Mouse (Mus musculus) embryo, embryonic 10.5 days (tissue): ENCODE measurements around the gene Zfp704.

Experiments
- DNase-seq: peaks from one replicate; pipeline ENCODE4 v3.0.0-alpha.2; 2015; ENCODE audit warnings: low spot score

The Zfp704 gene

DNA sequence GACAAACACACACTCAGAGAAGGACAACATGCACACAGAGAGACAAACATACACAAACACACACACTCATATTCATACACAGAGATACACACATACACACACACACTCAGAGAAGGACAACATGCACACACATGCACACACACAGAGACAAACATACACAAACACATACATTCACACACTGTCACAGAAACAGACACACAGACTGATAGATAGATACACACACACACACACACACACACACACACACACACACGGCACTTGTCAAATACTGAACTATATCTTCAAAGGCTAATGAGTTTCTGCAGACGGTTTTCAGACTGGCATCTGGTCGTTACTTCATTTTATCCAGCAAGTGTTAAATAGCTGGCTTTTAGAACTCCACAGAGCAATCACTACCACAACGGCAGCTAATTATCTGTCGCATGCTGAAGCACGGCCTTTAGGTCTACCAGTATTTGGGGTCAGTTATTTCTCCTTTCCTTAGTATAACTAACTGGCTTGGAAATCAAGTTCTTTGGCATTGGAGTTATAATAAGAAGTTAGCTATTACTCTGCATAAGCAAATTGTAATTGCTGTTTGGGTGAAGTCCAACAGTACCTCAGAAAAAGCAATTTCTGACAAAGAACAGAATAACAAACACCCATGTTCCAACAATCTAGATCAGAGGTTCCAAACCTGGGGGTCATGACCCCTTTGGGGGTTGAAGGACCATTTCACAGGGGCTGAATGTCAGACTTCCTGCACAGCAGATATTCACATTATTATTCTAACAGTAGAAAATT lies 51.9 kb downstream of the Zfp704 start:
- DNase-seq, result no peak

DNA sequence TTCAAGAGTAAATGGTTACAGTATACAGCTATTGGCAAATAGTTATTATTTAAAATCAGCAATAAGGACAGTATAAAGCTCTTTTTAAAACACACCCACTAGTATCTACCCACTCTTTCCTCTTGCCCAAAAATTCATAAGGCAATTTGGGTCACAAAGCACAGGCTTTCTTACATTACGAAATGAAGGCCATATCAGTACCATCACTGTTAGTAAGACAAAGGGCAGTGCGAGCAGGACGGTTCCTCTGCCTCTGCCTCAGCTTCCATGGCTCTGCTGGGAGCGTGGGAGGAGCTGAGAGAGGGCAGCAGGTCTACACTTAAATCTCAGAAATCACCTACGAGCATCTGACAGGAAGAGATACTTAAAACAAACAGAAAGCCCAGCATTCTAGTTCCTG lies 53.7 kb downstream of the Zfp704 start:
- DNase-seq, result no peak

DNA sequence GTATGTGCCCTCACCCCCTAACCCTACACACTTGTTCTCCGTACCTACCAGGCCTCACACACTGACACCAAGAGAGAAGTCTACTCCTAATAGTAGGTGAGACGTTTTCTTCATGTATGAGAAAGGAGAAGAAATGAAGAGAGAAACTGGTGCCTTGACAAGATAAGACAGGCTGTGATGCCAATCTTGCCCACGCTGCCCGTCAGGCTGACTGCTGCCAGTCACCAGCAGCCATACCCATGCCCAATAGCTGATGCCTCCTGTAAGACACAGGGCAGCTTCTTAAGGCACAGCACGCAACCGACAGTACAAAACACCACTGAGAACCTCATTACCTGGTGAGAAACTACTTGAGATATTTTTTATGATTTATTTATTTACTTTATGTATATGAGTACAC lies 55.0 kb downstream of the Zfp704 start:
- no peak for DNase-seq

DNA sequence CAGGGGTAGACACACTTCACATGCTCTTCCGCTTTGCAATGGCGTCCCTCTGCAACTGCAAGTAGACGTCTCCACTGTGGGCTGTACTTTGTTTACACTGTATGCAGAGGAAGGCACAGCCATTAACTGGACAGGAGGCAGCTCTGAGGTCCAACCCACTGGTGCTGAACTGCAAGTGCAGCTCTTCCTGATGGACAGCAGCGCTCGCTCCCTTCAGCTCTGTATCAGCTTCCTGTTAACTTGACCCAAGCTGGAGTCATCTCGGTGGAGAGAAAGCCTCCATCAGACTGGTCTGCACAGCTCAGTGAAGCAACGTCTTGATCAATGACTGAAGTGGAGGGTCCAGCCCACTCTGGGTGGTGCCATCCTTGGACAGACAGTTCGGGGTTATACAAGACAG lies 57.6 kb downstream of the Zfp704 start:
- peak; percentile 36 for DNase-seq

DNA sequence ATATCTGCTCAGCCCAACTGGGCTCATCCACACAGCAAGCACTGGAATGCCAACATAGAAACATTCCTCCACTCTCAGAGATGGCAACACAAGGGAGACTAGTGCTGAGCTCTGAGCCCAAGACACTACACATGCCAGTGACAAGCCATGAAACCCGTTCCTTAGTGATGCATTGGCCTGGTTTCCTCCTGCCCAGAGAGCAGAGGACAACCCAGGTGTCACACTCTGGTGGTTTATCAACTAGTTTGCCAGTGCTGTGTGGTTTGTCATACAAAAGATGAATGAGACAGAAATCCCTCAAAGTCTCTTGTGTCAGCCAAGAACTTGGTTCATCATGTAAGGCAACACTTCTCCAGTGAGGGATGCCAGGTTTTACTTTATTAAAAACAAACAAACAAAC lies 59.0 kb downstream of the Zfp704 start:
- no peak for DNase-seq

DNA sequence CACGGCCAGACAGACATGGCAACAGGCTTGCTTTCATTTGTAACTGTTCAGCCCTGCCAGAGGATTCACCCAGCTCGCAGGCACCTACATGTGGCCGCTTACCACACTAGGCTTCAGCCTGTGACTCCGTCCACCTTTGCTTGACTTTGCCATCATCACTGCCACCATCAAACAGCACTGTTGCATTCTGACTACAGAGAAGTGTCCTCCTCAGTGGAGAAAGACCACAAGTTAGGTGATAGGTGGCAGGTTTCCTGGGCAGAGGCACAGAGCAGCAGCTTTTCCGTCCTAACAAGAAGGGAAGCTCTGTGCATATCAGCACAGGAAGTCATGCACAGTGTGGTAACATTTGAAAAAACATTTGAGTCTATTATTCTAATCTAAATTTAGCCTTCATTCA lies 60.1 kb downstream of the Zfp704 start:
- no peak for DNase-seq

DNA sequence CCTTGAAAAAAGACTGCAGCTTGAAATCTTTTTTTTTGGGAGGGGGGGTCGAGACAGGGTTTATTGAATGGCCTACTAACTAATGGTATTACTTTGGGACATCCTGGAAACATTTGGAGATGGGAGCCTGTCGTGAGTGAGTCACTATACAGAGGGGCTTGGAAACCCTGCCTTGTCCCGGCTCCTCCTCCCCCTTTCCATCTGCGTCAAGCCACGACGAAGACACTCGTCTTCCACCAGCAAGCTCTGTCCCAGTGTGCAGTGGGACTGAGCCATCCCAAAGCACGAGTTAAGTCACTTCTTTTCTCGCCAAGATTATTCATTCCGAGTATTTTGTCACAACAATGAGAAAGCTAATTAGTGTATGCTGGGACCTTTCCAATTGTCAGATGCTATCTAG lies 61.7 kb downstream of the Zfp704 start:
- no peak for DNase-seq

DNA sequence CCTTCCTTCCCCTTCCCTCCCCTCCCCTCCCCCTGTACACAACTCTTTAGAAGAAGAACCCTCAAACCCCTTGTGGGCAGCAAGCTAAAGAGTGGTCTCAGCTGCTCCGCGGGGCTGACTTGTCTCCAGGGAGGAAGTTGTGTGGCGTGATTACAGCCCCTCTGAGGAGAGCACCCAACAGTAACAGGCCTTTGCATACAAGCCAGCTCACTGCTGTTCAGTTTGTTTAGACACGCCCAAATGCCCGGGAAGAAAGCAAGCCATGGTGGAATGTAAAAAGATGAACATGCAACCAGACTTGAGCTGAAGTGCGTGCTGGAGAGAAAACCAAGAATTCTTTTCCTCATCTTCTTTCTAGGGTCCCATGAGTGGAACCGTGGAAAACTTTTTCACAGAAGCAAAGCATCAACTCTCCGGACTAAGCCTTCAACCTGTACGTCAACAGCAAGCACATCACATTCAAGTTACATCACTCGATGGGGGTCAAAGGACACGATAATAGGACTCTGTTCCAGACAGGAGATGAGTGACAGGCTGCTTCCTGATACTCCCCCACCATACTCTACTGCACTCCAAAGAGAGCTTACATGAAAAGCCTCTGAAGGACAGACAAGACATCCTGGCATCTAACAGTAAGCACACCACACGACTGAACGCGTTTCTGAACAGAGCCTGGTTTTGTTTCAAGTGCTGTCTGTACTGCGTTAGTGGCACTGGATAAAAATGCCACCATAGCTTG lies 62.8 kb downstream of the Zfp704 start:
- DNase-seq, result peak; percentile 45

DNA sequence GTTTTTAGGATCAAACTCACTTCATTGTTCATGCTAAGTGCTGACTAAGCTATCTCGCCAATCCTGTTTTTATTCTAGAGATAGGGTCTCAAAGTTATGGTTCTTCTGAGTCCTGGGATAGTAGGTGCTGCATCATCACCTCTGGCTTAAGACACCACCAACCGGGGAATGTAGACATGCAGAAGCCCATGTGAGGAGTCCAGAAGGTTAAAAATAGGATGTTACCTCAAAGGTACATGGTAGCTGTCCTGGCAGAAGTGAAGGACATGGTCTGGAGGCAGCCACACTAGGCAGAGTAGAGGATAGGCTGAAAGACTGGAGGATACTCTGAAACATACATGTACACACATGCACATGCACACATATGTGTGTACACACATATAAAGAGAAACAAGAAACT lies 65.5 kb downstream of the Zfp704 start:
- no peak for DNase-seq

DNA sequence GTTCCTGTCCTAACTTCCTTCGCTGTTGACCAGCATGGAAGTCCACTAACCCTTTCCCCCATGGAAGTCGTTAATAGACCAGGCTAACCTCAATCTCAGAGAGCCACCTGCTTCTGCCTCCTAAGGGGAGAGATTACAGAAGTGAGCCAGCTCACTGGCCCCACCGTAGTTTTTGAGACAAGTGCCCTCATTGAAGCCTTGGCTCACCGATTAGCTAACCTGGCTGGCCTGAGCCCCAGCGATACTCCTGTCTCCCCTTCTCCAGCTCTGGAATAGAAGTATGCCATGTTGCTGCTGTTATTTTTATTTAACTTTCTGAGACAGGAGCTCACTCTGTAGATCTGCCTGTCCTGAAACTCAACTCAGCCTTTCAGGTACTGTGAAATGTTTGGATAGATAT lies 66.0 kb downstream of the Zfp704 start:
- DNase-seq, result no peak

DNA sequence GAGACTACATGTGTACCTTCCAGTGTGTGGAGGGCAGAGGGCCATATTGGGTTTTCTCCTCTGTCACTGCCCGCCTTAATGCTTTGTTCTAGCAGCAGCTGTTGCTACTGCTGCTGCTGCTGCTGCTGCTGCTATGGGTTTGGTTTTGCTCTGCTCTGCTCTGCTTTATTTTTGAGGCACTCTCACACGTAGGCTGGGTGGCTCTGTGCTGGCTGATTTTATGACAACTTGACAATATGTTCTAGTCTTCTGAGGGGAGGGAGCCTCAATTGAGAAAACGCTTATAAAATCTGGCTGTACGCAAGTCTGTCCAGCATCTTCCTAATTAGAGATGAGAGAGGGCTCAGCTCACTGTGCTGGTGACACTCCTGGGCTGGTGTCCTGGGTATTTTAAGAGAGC lies 66.4 kb downstream of the Zfp704 start:
- no peak for DNase-seq

DNA sequence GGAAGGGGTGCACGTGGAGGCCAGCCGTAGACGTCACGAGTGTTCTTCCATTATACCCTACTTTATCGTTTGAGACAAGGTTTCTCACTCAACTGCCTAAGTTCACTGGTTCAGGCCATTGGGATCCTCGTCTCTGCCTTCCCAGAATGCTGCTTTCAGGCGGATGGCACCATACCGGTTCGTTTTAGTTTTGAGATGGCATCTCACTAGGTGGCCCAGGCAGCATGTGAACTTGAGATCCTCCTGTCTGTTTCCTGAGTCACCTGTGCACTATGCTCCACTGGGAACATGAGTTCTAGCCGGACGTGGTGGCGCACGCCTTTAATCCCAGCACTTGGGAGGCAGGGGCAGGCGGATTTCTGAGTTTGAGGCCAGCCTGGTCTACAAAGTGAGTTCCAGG lies 68.3 kb downstream of the Zfp704 start:
- DNase-seq, result no peak

DNA sequence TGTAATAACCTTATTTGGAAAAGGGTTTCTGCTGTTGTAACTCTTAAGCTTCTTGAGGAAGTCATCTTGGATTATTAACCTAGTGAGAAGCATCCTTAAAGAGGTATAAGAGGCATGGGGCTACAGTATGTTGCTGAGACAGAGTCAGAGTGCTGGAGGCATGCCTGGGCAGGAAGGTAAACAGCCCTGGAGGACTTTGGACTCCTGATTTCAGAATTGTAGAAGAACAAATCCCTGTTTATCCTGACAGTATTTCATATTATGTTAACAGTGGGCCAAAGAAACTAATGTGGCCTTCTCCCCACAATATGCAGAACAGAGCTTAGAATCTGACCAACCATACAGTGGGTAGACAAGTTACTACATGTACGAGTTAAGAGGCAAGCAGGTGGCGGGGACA lies 71.4 kb downstream of the Zfp704 start:
- DNase-seq, result no peak

DNA sequence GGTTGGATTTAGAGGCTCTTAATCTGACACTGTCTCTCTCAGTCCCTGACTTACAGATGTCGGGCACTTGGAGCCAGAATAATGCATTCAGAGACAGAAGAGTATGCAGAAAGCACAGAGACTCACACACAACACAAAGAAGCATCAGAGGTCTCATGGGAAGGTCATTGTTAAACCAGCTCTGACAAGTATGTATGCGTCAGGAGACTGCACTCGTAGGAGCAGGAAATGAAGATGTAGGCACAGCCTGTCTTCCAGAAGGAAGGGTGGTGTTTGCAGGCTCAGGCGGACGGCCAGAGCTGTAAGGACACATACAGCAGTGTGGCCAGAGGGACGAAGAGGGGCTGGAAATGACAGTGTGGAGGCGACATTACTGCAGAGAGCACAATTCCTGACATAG lies 72.0 kb downstream of the Zfp704 start:
- no peak for DNase-seq

DNA sequence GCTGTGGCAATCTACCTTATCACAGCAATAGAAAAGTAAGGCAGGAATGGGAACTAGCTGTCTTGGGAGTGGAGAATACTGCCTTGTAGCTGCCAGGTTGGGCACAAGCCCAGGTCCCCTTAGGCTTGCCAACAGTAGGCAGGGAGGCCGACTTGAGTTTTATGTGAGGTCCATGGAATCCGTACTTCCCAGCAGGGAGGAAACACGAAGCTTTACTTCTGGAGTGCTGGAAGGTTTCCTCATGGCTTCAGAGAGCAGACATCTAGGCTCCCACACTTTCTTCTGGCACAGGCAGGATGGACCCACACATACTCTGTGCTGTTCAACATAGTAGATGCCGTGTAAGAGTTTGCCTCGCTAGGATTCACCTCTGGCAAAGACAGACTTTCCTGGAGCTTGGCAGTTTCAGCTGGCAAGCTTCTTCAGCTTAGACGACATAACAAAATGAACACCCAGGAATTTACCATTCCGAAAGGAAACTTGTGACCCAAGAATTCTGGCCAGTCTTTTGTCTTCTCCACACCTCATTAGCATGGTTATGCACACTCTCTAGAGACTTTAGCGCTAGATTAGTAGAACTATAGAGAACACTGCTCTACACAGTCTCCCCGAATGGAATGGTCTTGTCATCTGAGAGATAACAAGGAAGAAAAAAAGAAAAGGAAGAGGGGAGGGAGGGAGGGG lies 79.6 kb downstream of the Zfp704 start:
- DNase-seq, result no peak

DNA sequence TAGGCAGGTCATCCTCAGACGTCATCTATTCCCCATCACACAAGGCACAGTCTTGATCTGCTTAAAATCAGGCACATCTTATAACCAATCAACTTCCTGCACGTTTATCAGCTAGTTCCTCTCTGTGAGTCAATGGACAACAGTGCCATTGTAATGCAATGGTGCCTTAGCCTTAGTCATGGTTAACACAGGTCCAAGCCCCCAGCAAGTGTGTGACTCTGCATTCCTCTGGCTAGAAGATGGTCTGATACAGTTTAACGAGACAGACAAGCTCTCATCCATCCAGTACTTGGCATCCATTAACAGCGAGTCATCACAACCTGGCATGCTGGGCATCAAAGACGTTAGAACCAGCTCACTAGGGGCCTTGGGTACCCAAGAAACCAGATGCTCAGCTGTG lies 85.5 kb downstream of the Zfp704 start:
- DNase-seq, result no peak

DNA sequence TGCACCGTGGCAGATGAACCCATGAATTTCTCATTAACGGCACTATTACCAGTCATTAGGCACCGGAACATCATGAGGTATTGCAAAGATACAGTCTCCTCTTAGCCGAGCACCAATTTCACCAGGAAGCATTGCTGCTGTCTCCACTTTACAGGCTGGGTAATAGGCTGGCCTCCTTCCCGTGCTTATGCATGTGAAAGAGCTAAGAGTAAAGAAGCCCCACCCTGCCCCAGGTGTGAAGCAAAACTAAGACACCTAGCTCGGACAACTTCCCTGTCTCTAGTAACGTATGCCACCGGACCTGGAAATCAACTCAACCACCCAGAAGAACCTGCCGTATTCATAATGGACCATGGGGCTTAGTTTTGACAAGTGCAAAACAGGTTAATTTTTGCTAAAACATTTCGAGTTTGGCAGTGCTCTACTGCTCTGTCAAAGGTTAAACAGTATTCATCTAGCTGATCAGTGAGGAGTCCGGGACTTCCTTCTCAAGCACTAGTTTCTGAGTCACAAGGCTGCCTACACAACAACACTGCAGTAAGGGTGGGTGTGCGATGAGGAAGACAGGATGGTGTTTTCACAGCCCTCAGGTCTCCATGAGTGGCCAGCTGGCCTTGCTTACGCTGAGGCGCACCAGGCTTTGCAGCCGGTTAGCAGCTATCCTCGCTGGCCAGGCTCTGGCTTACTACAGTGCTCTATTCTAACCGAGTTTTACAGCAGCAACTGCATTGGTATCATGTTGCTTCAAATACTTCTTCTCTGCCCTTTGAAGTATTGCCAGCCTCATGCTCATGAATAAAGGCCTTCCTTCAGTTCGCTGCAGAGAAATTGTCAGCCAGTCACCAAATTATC lies 86.6 kb downstream of the Zfp704 start:
- no peak for DNase-seq

DNA sequence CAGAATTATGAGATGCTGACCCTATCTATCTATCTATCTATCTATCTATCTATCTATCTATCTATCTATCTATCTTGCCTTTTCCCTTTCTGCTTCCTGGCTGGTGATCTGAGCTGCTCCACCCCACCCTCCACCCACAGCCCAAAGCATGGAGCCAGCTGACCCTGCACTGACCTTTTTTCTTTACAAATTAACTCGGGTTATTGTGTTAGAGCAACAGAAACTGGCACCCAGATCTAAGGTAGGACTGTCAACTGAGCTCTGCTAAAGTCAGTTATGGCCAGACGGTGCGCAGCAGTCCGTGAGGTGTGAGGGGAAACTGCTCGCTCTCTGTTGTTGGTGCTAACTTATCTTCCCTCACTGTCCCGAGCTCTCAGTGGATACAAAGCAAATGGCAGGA lies 87.9 kb downstream of the Zfp704 start:
- DNase-seq, result no peak

DNA sequence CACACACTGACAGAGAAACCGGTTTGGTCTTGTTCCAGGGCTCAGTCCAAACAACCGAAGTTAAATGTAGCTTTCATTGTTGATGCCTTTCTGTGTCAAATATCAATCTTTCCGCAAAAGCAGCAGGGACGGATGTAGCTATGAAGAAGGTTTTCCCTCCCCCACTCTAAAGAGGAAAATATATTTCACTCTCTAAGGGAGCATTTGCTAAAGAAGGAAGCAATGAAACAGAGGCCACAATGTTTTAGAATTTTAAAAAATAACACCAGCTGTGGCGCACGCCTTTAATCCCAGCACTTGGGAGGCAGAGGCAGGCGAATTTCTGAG lies 89.2 kb downstream of the Zfp704 start:
- no peak for DNase-seq

DNA sequence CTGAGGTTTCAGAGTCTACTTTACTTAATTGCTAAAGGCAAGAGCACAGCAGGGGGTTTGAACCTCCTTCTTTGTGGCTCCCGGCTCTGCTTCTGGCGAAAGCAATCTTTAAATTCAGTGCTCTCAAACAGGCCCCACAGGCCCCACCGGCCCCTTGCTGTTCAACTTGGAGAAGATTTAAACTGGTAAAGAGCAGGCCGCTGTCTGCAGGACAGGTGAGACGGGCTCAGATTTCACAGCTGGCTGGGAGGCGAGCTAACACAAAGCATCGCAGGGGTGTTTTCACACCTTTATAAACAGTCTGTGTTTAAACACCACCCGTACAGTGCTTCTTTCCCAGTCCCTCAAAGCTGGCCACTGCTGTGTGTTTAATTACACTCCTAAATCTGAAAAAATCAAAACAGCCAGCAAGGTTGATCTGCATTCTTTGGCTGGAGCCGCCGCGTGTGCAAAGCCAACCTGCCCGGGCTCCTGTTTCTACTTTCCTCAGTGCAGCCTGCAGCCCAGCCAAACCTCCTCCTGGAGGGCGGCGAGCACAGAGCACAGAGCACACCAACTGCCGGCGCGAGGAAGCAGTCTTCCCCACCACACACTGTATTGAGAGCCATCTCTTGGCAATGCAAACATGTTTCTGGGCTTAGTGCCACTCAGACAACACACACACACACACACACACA lies 89.7 kb downstream of the Zfp704 start:
- peak; percentile 76 for DNase-seq

DNA sequence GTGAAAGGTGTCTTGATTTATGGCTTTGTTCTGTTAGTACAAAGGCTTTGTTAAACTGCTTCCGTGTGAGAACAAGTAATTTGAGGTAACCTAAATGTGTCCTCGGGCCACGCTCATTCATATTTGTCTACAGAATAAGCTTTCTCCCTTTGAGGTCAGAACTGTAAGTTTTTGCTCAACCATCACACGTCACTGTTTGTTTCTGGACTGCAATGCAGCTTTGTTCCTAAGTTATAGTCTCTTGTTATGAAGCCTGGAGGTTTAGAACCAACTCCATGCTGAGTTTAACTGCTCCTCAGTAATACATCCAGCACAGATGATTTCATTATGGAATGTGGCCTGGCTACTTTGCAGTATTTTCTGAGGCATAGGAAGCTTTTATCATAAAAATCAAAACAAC lies 90.4 kb downstream of the Zfp704 start:
- DNase-seq, result no peak

DNA sequence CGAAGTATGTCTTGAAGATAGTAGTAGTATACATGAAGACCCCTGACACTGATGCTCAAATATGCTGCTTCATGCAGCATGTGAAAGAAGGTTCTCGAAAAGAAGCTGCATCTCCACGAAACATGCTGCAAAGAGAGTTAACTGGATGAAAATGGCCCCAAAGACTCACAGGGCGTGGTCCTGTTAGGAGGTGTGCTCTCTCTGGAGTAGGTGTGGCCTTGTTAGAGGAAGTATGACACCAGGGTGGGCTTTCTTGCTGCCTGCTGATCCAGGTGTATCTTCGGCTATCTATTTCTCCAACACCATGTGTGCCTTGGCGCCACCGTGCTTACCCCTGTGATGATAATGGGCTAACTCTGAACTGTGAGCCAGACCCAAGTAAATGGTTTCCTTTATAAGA lies 90.9 kb downstream of the Zfp704 start:
- no peak for DNase-seq
